Mouse (Mus musculus) lung, adult 2 months (tissue): ENCODE measurements around the gene Gpr25.

Experiments
- CTCF ChIP-seq: fragments of 200-500 bp; IDR thresholded peaks from 2 replicates; pipeline ENCODE4 v1.5.1; 2011; ENCODE audit warnings: mild to moderate bottlenecking, low read length, control low read depth; ENCODE audit not compliant: insufficient read depth
- POLR2A ChIP-seq: fragments of 200-500 bp; IDR thresholded peaks from 2 replicates; pipeline ENCODE4 v1.6.1; 2011; ENCODE audit warnings: low read depth, mild to moderate bottlenecking, control low read depth, low read length, borderline replicate concordance; ENCODE audit errors: extremely low read depth

DNA sequence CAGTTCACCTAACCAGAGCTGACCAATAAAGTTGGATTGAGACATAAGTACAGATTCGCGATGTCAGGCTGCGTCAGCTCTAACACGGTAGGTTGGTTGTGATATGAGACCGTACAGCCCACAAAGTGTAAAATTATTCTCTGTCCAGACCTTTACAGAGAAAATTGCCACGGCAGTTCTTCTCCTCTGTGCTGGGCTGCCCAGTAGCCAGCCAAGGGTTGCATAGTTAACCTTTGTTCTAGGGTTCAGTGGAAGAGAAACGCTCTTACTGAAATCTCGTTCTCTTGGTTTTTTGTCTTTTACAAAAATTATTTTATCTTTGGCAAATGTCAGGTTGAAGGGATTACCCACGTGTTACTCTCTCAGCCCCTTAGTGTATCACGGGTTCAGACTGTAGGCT is 38.3 kb downstream of the Gpr25 start:
- TF ChIP-seq CTCF (no peak), POLR2A (no peak)
